Mouse (Mus musculus) spleen, postnatal 4 days (tissue): Measurements from ENCODE around the gene Ifngr1.

Source experiments
- DNase-seq, 2 experiments: peaks; one replicate each; pipeline ENCODE4 v3.0.0; 2022; ENCODE audit warnings: low spot score in 2 of 2

The Ifngr1 gene

GRCm38 (mm10) chr10:19587281-19587680 is 4.5 kb upstream of the Ifngr1 start:
- no peak for DNase-seq

DNA sequence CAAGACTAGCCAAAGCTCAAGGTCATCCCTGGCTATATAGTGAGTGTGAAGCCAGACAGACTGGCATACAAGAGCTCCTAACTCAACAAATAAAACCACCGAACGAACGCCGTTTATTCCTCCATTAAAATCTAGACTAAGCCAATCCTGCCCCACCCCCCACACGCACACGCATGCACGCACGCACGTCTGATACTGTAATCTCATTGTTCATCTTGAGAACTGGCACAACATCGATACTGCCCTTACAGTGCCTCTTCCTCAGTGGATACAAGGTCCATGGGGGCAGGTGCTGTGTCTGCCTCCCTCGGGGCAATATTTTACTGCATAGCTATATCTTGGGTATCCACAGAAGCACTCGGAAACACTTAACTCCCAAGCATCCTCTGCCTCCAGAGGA is 2.1 kb upstream of the Ifngr1 start:
- no peak for DNase-seq

- no peak for DNase-seq
These were observed 486 bp upstream of the Ifngr1 start for GRCm38 (mm10) chr10:19591286-19591640.

GRCm38 (mm10) chr10:19592556-19592955 is 807 bp downstream of the Ifngr1 start:
- no peak for DNase-seq

DNA sequence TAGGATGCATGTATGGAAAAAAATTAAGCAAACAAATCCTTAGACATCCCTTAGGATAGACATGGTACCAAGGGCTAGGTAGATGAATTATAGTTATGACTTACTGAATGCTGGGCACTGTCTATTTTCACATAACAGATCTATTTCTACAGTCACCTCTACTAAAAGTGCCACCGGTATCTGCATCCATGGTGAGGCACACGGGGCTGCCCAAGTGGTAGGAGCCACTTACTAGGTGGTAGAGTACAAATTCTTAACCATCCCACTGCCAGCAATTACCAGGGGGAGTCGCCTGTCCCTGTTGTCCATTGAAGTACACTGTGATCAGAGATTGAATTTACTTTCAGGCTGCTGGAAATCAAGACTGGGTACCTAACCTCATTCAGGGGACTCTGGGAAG is 1.5 kb downstream of the Ifngr1 start:
- DNase-seq, result no peak

- DNase-seq, result no peak
These were observed 2.6 kb downstream of the Ifngr1 start for GRCm38 (mm10) chr10:19594201-19594905.

DNA sequence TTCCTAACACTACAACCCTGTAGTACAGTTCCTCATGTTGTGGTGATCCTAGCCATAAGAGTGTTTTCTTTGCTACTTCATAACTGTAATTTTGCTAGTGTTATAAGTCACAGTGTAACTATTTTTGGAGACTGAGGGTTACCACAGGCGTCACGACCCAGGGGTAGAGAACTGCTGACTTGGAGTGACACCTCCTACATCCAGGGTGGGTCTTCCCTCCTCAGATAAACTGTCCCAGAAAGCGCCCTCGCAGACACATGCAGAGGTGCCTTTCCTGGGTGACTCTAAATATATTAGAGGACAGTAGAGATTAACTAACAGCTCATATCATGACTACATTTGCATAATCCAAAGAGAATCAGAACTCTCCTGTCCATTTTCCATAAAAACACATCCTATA is 5.1 kb downstream of the Ifngr1 start:
- DNase-seq, result no peak

GRCm38 (mm10) chr10:19598091-19598490 is 6.3 kb downstream of the Ifngr1 start:
- DNase-seq, result no peak

- no peak for DNase-seq
These were observed 7.8 kb downstream of the Ifngr1 start for GRCm38 (mm10) chr10:19599331-19600092.

DNA sequence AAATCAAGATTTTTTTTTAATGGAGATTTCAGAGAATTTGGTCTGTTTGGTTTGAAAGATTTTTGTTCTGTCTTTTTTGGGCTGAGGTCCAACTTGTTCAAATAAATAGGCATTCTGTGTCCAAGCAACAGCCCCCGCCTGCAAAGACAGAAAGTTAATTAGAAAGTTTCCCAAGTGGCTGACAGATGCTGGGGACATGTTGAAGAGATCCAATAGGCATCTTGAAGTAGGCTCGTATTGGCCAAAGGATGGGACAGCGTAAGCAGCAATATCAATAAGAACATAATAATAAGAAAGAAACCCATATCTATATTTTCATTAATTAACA is 8.3 kb downstream of the Ifngr1 start:
- no peak for DNase-seq

GRCm38 (mm10) chr10:19601502-19601901 is 9.8 kb downstream of the Ifngr1 start:
- peak; percentile 61 to 87 for DNase-seq

GRCm38 (mm10) chr10:19603231-19603630 is 11.5 kb downstream of the Ifngr1 start:
- DNase-seq, result no peak

GRCm38 (mm10) chr10:19609125-19609524 is 17.4 kb downstream of the Ifngr1 start:
- DNase-seq, result no peak

GRCm38 (mm10) chr10:19611616-19612015 is 19.9 kb downstream of the Ifngr1 start:
- no peak for DNase-seq

DNA sequence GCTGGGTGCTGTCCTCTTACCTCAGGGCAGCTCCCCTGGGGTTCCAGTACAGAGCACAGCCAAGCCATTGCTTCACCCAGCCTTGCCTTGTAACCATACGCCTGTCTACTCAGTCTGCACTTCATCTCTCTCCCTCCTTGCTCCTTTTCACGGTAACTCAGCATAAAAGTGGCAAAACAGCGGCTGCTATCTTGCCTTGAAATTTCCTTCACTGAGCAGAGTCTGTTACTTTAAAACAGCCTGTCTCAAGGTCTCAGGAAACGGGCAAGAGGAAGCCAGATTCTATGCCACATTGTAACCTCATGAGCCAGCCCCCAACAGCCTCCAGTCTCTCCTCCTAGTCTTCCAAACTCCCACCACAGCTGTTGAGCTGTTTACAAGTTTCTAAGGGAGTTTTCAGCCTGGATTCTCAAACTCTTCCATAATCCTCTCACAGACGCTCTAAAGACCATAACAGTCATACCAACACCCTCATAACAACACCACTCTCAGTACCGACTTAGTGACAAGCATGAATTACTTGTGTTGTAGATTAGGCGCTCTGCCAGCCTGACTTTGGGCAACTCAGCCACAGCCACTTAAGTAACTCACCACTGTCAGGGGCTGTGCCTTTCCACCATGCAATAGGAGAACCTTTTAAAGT is 21.5 kb downstream of the Ifngr1 start:
- peak in 1 of 2 experiments; percentile 28 for DNase-seq

GRCm38 (mm10) chr10:19619736-19620135 is 28.0 kb downstream of the Ifngr1 start:
- no peak for DNase-seq

- DNase-seq, result no peak
These were observed 29.8 kb downstream of the Ifngr1 start, which contains the start of gene Il22ra2 for GRCm38 (mm10) chr10:19621408-19622048. Il22ra2 (plus strand) TSS chr10:19621998.

GRCm38 (mm10) chr10:19624617-19625016 is 32.9 kb downstream of the Ifngr1 start:
- DNase-seq, result peak in 1 of 2 experiments; percentile 14

- DNase-seq, result peak in 1 of 2 experiments; percentile 14
These were observed 35.6 kb downstream of the Ifngr1 start for GRCm38 (mm10) chr10:19627342-19627741.

DNA sequence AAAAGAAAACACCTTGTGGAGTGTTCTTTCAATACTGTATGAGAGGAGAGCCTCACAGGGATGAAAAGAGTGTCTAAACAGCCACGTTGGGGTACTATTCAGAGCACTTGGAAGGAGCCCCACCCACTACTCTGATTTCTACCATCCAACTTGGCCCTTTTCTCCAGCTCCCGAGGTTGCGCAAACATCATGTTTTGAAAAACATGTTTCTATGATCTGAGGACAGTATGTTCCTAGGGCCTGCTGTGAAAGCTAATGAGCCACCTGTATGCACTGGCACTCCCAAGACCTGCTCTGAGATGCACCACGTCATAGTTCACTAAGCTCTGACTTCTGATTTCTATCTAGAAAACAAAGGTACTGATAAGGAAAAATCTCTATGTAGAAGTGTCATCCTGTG is 36.0 kb downstream of the Ifngr1 start:
- DNase-seq, result peak in 1 of 2 experiments; percentile 15

GRCm38 (mm10) chr10:19631616-19632195 is 40.0 kb downstream of the Ifngr1 start:
- peak in 1 of 2 experiments; percentile 12 for DNase-seq

GRCm38 (mm10) chr10:19638851-19639250 is 47.1 kb downstream of the Ifngr1 start:
- DNase-seq, result peak in 1 of 2 experiments; percentile 25
